Mouse (Mus musculus): ENCODE results near the gene Slc6a19. TPM values are rescaled to one million over a fixed set of nuclear protein-coding genes. Genes with fewer than 3 reads are reported as not detected.

Gene Slc6a19
- polyA plus RNA-seq, 1 experiment: 934 TPM

GRCm38 (mm10) chr13:73646397-73647087 is 58.1 kb downstream of the Slc6a19 start:
- no peak for TF ChIP-seq POLR2A (IDR thresholded peaks at IDR 0.05; ENCODE audit: low read depth, low read length)
- peak; percentile 83; the same call in 1 of the 2 replicates for TF ChIP-seq CTCF (IDR thresholded peaks at IDR 0.05; ENCODE audit: extremely low read depth, insufficient read length, insufficient replicate concordance, low read depth, low read length)
- no peaks in the 10 kb centered on the region for H3K27me3 ChIP-seq (ENCODE audit: control insufficient read depth, insufficient read depth, low read length)
- 42% methylated on average over 6 of the region's 6 CpGs for WGBS
- no peaks in the 10 kb centered on the region for H3K36me3 ChIP-seq (ENCODE audit: control insufficient read depth, insufficient read depth, low read length)
- no peak overlapping the region for H3K27ac ChIP-seq (ENCODE audit: insufficient read depth, low read depth, low read length)
- no peaks in the 10 kb centered on the region for H3K4me1 ChIP-seq (ENCODE audit: control insufficient read depth, insufficient read depth, insufficient read length, low read length)
- no peak overlapping the region for H3K4me3 ChIP-seq (ENCODE audit: low read depth, low read length)

GRCm38 (mm10) chr13:73641296-73641695 is 63.4 kb downstream of the Slc6a19 start:
- no peaks in the 10 kb centered on the region for H3K36me3 ChIP-seq (ENCODE audit: control insufficient read depth, insufficient read depth, low read length)
- H3K4me3 ChIP-seq (ENCODE audit: low read depth, low read length): no peak overlapping the region
- WGBS: 83% methylated on average over 4 of the region's 4 CpGs
- H3K27me3 ChIP-seq (ENCODE audit: control insufficient read depth, insufficient read depth, low read length): no peaks in the 10 kb centered on the region
- no peak for TF ChIP-seq POLR2A (IDR thresholded peaks at IDR 0.05; ENCODE audit: low read depth, low read length)
- TF ChIP-seq CTCF (IDR thresholded peaks at IDR 0.05; ENCODE audit: extremely low read depth, insufficient read length, insufficient replicate concordance, low read depth, low read length): no peak
- no peak overlapping the region for H3K27ac ChIP-seq (ENCODE audit: insufficient read depth, low read depth, low read length)
- no peaks in the 10 kb centered on the region for H3K4me1 ChIP-seq (ENCODE audit: control insufficient read depth, insufficient read depth, insufficient read length, low read length)

- Histone ChIP-seq H3K27me3 (ENCODE audit: control insufficient read depth, insufficient read depth, low read length) (no peaks in the 10 kb centered on the region), H3K36me3 (ENCODE audit: control insufficient read depth, insufficient read depth, low read length) (no peaks in the 10 kb centered on the region), H3K4me1 (ENCODE audit: control insufficient read depth, insufficient read depth, insufficient read length, low read length) (no peaks in the 10 kb centered on the region), H3K27ac (ENCODE audit: insufficient read depth, low read depth, low read length) (no peak overlapping the region), H3K4me3 (ENCODE audit: low read depth, low read length) (no peak overlapping the region)
- WGBS: 45% methylated on average over 6 of the region's 6 CpGs
- TF ChIP-seq POLR2A (IDR thresholded peaks at IDR 0.05; ENCODE audit: low read depth, low read length) (no peak), CTCF (IDR thresholded peaks at IDR 0.05; ENCODE audit: extremely low read depth, insufficient read length, insufficient replicate concordance, low read depth, low read length) (no peak)
These were observed 66.8 kb downstream of the Slc6a19 start for GRCm38 (mm10) chr13:73637826-73638225.

- TF ChIP-seq POLR2A (IDR thresholded peaks at IDR 0.05; ENCODE audit: low read depth, low read length): no peak
- no peak for TF ChIP-seq CTCF (IDR thresholded peaks at IDR 0.05; ENCODE audit: extremely low read depth, insufficient read length, insufficient replicate concordance, low read depth, low read length)
These were observed 72.8 kb downstream of the Slc6a19 start for GRCm38 (mm10) chr13:73631837-73632236.

More at GRCm38 (mm10) chr13:73631837-73632236, 72.8 kb downstream of the Slc6a19 start:
- WGBS: 89% methylated on average over 3 of the region's 3 CpGs
- H3K27me3 ChIP-seq (ENCODE audit: control insufficient read depth, insufficient read depth, low read length): no peaks in the 10 kb centered on the region
- H3K36me3 ChIP-seq (ENCODE audit: control insufficient read depth, insufficient read depth, low read length): no peaks in the 10 kb centered on the region
- no peak overlapping the region for H3K4me3 ChIP-seq (ENCODE audit: low read depth, low read length)
- H3K4me1 ChIP-seq (ENCODE audit: control insufficient read depth, insufficient read depth, insufficient read length, low read length): peaks cover 9% of the 10 kb centered on the region
- no peak overlapping the region for H3K27ac ChIP-seq (ENCODE audit: insufficient read depth, low read depth, low read length)

Other genes starting within 250 kb of the Slc6a19 start
- 4.6 and 6.8 TPM in 2 replicates for gene Lpcat1, start 237.7 kb downstream of the Slc6a19 start, polyA plus RNA-seq (2012; rRNA removed)
- 0.09 and 0.17 TPM in 2 replicates for gene Slc6a3, start 168.1 kb downstream of the Slc6a19 start, polyA plus RNA-seq (2012; rRNA removed)
- gene Clptm1l, start 100.9 kb downstream of the Slc6a19 start, polyA plus RNA-seq (2012; rRNA removed): 107 and 134 TPM in 2 replicates
- 1.0 and 3.5 TPM in 2 replicates for gene Tert, start 78.0 kb downstream of the Slc6a19 start, polyA plus RNA-seq (2012; rRNA removed)
- gene Slc6a18, start 26.8 kb downstream of the Slc6a19 start, polyA plus RNA-seq (2012; rRNA removed): 0.19 and 0.81 TPM in 2 replicates
- 74.3 and 147 TPM in 2 replicates for gene Slc12a7, start 28.2 kb upstream of the Slc6a19 start, polyA plus RNA-seq (2012; rRNA removed)
- gene Nkd2, start 142.8 kb upstream of the Slc6a19 start, polyA plus RNA-seq (2012; rRNA removed): 5.0 and 10.1 TPM in 2 replicates
- 0.22 and 0.82 TPM in 2 replicates for gene Trip13, start 232.9 kb upstream of the Slc6a19 start, polyA plus RNA-seq (2012; rRNA removed)
- 7.9 and 18.9 TPM in 2 replicates for gene Brd9, start 232.9 kb upstream of the Slc6a19 start, polyA plus RNA-seq (2012; rRNA removed)

Measured in small intestine, adult 2 months (tissue).